Mouse (Mus musculus): ENCODE data around the gene Anp32e. TPM values are rescaled to one million over a fixed set of nuclear protein-coding genes. Genes with fewer than 3 reads are reported as not detected.

Anp32e gene
- polyA plus RNA-seq, 1 experiment: 89.1 TPM

GRCm38 (mm10) chr3:95988969-95989368 is 59.9 kb downstream of the Anp32e start:
- WGBS: 89% methylated on average over 10 of the region's 10 CpGs
- TF ChIP-seq CTCF (IDR thresholded peaks at IDR 0.05; ENCODE audit: borderline replicate concordance, control insufficient read depth, extremely low read depth, insufficient read depth, low read length, poor library complexity) (no peak), POLR2A (IDR thresholded peaks at IDR 0.05; ENCODE audit: control insufficient read depth, extremely low read depth, insufficient read depth, low read length, poor library complexity) (no peak)
- Histone ChIP-seq H3K27ac (ENCODE audit: control insufficient read depth, insufficient read depth, low read length) (no peak overlapping the region), H3K4me3 (ENCODE audit: control insufficient read depth, insufficient read depth, low read length) (no peak overlapping the region), H3K36me3 (ENCODE audit: control insufficient read depth, insufficient read depth, low read length) (peaks cover 5% of the 10 kb centered on the region; the same call in 1 of the 2 replicates), H3K4me1 (replicated peaks; ENCODE audit: control insufficient read depth, insufficient read depth, low read length) (peaks cover 28% of the 10 kb centered on the region), H3K27me3 (ENCODE audit: control insufficient read depth, insufficient read depth, low read length) (no peaks in the 10 kb centered on the region)
- no peak for DNase-seq

- TF ChIP-seq CTCF (IDR thresholded peaks at IDR 0.05; ENCODE audit: borderline replicate concordance, control insufficient read depth, extremely low read depth, insufficient read depth, low read length, poor library complexity) (no peak), POLR2A (IDR thresholded peaks at IDR 0.05; ENCODE audit: control insufficient read depth, extremely low read depth, insufficient read depth, low read length, poor library complexity) (no peak)
- peaks cover 35% of the 10 kb centered on the region for H3K4me1 ChIP-seq (replicated peaks; ENCODE audit: control insufficient read depth, insufficient read depth, low read length)
- WGBS: 75% methylated on average over 12 of the region's 12 CpGs
Observed at GRCm38 (mm10) chr3:95990413-95990941, 61.4 kb downstream of the Anp32e start.

GRCm38 (mm10) chr3:95992990-95993603 is 64.1 kb downstream of the Anp32e start:
- WGBS: 84% methylated on average over 5 of the region's 5 CpGs
- Histone ChIP-seq H3K4me1 (replicated peaks; ENCODE audit: control insufficient read depth, insufficient read depth, low read length) (peaks cover 28% of the 10 kb centered on the region), H3K4me3 (ENCODE audit: control insufficient read depth, insufficient read depth, low read length) (no peak overlapping the region), H3K27ac (ENCODE audit: control insufficient read depth, insufficient read depth, low read length) (no peak overlapping the region; the same call in 1 of the 2 replicates), H3K36me3 (ENCODE audit: control insufficient read depth, insufficient read depth, low read length) (peaks cover 5% of the 10 kb centered on the region; the same call in 1 of the 2 replicates), H3K27me3 (ENCODE audit: control insufficient read depth, insufficient read depth, low read length) (no peaks in the 10 kb centered on the region)
- DNase-seq: no peak
- TF ChIP-seq POLR2A (IDR thresholded peaks at IDR 0.05; ENCODE audit: control insufficient read depth, extremely low read depth, insufficient read depth, low read length, poor library complexity) (no peak), CTCF (IDR thresholded peaks at IDR 0.05; ENCODE audit: borderline replicate concordance, control insufficient read depth, extremely low read depth, insufficient read depth, low read length, poor library complexity) (no peak)

More at GRCm38 (mm10) chr3:95990413-95990941, 61.4 kb downstream of the Anp32e start:
- Histone ChIP-seq H3K27ac (ENCODE audit: control insufficient read depth, insufficient read depth, low read length) (no peak overlapping the region), H3K27me3 (ENCODE audit: control insufficient read depth, insufficient read depth, low read length) (no peaks in the 10 kb centered on the region), H3K4me3 (ENCODE audit: control insufficient read depth, insufficient read depth, low read length) (no peak overlapping the region), H3K36me3 (ENCODE audit: control insufficient read depth, insufficient read depth, low read length) (peaks cover 5% of the 10 kb centered on the region; the same call in 1 of the 2 replicates)
- DNase-seq: no peak

GRCm38 (mm10) chr3:95993881-95994280 is 64.8 kb downstream of the Anp32e start:
- H3K27ac ChIP-seq (ENCODE audit: control insufficient read depth, insufficient read depth, low read length): peak overlapping the region; percentile 46; the same call in 1 of the 2 replicates
- H3K36me3 ChIP-seq (ENCODE audit: control insufficient read depth, insufficient read depth, low read length): peaks cover 3% of the 10 kb centered on the region; the same call in 1 of the 2 replicates
- no peak for TF ChIP-seq POLR2A (IDR thresholded peaks at IDR 0.05; ENCODE audit: control insufficient read depth, extremely low read depth, insufficient read depth, low read length, poor library complexity)
- TF ChIP-seq CTCF (IDR thresholded peaks at IDR 0.05; ENCODE audit: borderline replicate concordance, control insufficient read depth, extremely low read depth, insufficient read depth, low read length, poor library complexity): no peak
- no peak for DNase-seq
- H3K4me1 ChIP-seq (replicated peaks; ENCODE audit: control insufficient read depth, insufficient read depth, low read length): peaks cover 28% of the 10 kb centered on the region
- no peaks in the 10 kb centered on the region for H3K27me3 ChIP-seq (ENCODE audit: control insufficient read depth, insufficient read depth, low read length)
- peak overlapping the region; percentile 7; the same call in 1 of the 2 replicates for H3K4me3 ChIP-seq (ENCODE audit: control insufficient read depth, insufficient read depth, low read length)
- 51% methylated on average over 4 of the region's 4 CpGs for WGBS

GRCm38 (mm10) chr3:95994381-95994846 is 65.4 kb downstream of the Anp32e start:
- H3K4me1 ChIP-seq (replicated peaks; ENCODE audit: control insufficient read depth, insufficient read depth, low read length): peaks cover 28% of the 10 kb centered on the region
- TF ChIP-seq CTCF (IDR thresholded peaks at IDR 0.05; ENCODE audit: borderline replicate concordance, control insufficient read depth, extremely low read depth, insufficient read depth, low read length, poor library complexity): no peak
- TF ChIP-seq POLR2A (IDR thresholded peaks at IDR 0.05; ENCODE audit: control insufficient read depth, extremely low read depth, insufficient read depth, low read length, poor library complexity): no peak
- peak overlapping the region; percentile 46 for H3K27ac ChIP-seq (ENCODE audit: control insufficient read depth, insufficient read depth, low read length)
- no peak for DNase-seq
- 15% methylated on average over 6 of the region's 6 CpGs for WGBS
- no peaks in the 10 kb centered on the region for H3K27me3 ChIP-seq (ENCODE audit: control insufficient read depth, insufficient read depth, low read length)
- peak overlapping the region; percentile 24 for H3K4me3 ChIP-seq (ENCODE audit: control insufficient read depth, insufficient read depth, low read length)
- no peaks in the 10 kb centered on the region; the same call in 1 of the 2 replicates for H3K36me3 ChIP-seq (ENCODE audit: control insufficient read depth, insufficient read depth, low read length)

GRCm38 (mm10) chr3:95994975-95995801 is 66.1 kb downstream of the Anp32e start:
- no peaks in the 10 kb centered on the region for H3K27me3 ChIP-seq (ENCODE audit: control insufficient read depth, insufficient read depth, low read length)
- 1% methylated on average over 51 of the region's 51 CpGs for WGBS
- H3K4me1 ChIP-seq (replicated peaks; ENCODE audit: control insufficient read depth, insufficient read depth, low read length): peaks cover 29% of the 10 kb centered on the region
- peak overlapping the region; percentile 71 for H3K4me3 ChIP-seq (ENCODE audit: control insufficient read depth, insufficient read depth, low read length)
- DNase-seq: no peak
- H3K27ac ChIP-seq (ENCODE audit: control insufficient read depth, insufficient read depth, low read length): peak overlapping the region; percentile 46; the same call in 1 of the 2 replicates
- H3K36me3 ChIP-seq (ENCODE audit: control insufficient read depth, insufficient read depth, low read length): no peaks in the 10 kb centered on the region
- TF ChIP-seq CTCF (IDR thresholded peaks at IDR 0.05; ENCODE audit: borderline replicate concordance, control insufficient read depth, extremely low read depth, insufficient read depth, low read length, poor library complexity) (no peak), POLR2A (IDR thresholded peaks at IDR 0.05; ENCODE audit: control insufficient read depth, extremely low read depth, insufficient read depth, low read length, poor library complexity) (no peak)

All from thymus, adult 2 months (tissue).